Mouse (Mus musculus) telencephalon, adult 2 months (tissue): ENCODE measurements around the gene Lefty1.
A peak's percentile ranks its signal among the peaks of the same experiment; 100 is the strongest.
"Not testable (repeated sequence)": the region's sequence is repeated elsewhere in the genome, so short reads cannot be mapped to it uniquely, and the experiment has no call there.

ENCODE experiments used
- DNase-seq: peaks from one replicate; pipeline ENCODE4 v3.0.0-alpha.2; 2011; ENCODE audit warnings: low read depth, low spot score

The Lefty1 gene

GRCm38 (mm10) chr1:180919686-180920085 lies 15.1 kb upstream of the Lefty1 start:
- no peak for DNase-seq

- DNase-seq = no peak
Observed at GRCm38 (mm10) chr1:180922273-180923048, 12.4 kb upstream of the Lefty1 start.

GRCm38 (mm10) chr1:180924737-180925136 lies 10.1 kb upstream of the Lefty1 start:
- DNase-seq = no peak

- DNase-seq = no peak
Observed at GRCm38 (mm10) chr1:180926286-180926685, 8.5 kb upstream of the Lefty1 start.

- DNase-seq = no peak
Observed at GRCm38 (mm10) chr1:180929599-180929998, 5.2 kb upstream of the Lefty1 start.

GRCm38 (mm10) chr1:180931106-180931505 lies 3.7 kb upstream of the Lefty1 start:
- DNase-seq = no peak

- no peak for DNase-seq
Observed at GRCm38 (mm10) chr1:180933659-180934058, 1.2 kb upstream of the Lefty1 start.

GRCm38 (mm10) chr1:180936610-180937398 lies 2.0 kb downstream of the Lefty1 start:
- DNase-seq = not testable (repeated sequence)

- DNase-seq = not testable (repeated sequence)
Observed at GRCm38 (mm10) chr1:180937631-180938030, 2.8 kb downstream of the Lefty1 start.

- not testable (repeated sequence) for DNase-seq
Observed at GRCm38 (mm10) chr1:180938781-180939180, 4.0 kb downstream of the Lefty1 start.

GRCm38 (mm10) chr1:180940776-180941460 lies 6.1 kb downstream of the Lefty1 start:
- DNase-seq = no peak

GRCm38 (mm10) chr1:180941726-180942125 lies 6.9 kb downstream of the Lefty1 start:
- no peak for DNase-seq

GRCm38 (mm10) chr1:180942166-180943031 lies 7.6 kb downstream of the Lefty1 start, which contains the start of gene Tmem63a:
Gene Tmem63a (plus strand): TSS chr1:180942344.
- DNase-seq = no peak

GRCm38 (mm10) chr1:180943032-180943644 lies 8.3 kb downstream of the Lefty1 start:
- no peak for DNase-seq

- no peak for DNase-seq
Observed at GRCm38 (mm10) chr1:180943896-180944295, 9.1 kb downstream of the Lefty1 start.

GRCm38 (mm10) chr1:180944553-180944952 lies 9.7 kb downstream of the Lefty1 start:
- DNase-seq = no peak

GRCm38 (mm10) chr1:180945001-180945980 lies 10.5 kb downstream of the Lefty1 start:
- peak; percentile 57 for DNase-seq

- DNase-seq = no peak
Observed at GRCm38 (mm10) chr1:180946448-180946847, 11.6 kb downstream of the Lefty1 start.

GRCm38 (mm10) chr1:180952085-180952746 lies 17.4 kb downstream of the Lefty1 start:
- DNase-seq = no peak
